Mouse (Mus musculus) 3T3-L1 (cell line): ENCODE measurements around the gene Ndufc1.
"Not testable (repeated sequence)": the region's sequence is repeated elsewhere in the genome, so short reads cannot be mapped to it uniquely, and the experiment has no call there.

Experiments
- DNase-seq: peaks from one replicate; pipeline ENCODE4 v3.0.0-alpha.2; 2015; ENCODE audit warnings: low read depth, low spot score

Ndufc1 gene

DNA sequence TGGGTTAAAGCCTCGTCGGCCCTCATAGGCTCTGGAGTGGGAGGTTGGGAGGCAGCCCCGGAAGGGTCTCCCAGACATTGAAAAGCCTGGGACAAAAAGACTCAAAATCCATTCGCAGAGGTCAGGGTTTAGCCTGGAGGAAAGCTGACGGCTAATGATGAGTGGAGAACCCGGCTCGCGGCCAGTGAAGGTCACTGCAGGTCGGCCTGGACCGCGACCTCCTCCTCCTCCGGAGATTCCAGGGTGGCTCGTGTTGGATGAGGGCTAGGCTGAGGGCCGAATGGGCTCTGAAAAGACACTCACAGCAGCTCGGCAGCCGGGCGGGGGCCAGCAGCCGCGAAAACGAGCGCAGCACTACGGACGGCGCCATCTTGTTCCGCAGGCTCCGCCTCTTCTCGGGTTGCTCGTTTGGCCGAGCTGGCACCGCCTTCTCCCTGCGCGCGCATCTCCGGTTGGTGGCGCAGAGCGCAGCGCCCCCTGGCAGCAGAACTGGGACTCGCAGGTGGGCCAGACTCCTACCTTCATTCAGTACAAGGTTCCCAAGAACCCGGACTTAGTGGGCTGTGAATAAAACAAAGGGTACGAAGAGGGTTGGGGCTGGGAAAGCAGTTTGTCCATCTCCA, at the start of gene Ndufc1:
Ndufc1 (minus strand) TSS at position 428 of the 623 bp plus-strand sequence.
- peak; percentile 96 for DNase-seq

DNA sequence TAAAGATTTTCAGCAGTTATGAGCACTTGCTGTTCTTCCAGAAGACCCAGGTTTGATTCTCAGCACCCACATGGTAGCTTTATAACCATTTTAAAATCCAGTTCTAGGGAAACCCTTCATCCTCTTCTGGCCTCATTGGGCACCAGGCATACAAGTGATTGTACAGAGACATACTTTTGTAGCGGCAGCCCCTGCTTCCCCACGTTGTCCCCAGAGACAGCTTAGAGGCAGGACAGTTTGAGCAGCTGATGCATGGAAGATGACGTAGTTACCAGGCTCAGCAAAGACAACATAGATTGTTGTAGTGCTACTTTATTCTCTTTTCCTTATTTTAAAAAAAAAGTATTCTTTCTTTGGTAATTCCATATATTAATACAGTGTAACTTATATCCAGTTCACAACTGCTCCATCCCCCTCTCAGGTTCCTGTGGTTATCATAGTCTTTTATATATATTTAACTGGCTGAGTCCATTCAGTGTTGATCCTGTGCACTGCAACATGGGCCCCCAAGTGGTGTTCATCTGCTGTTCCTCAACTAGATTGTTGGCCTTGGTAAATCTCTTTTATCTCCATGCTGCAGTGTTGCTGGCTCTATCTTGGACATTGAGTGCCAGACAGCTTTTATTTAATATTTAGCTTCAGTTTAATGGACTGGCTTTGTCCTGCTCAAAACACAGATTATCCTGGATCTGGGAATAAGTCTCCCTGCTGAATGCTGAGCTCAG, 26.2 kb upstream of the Ndufc1 start:
- no peak for DNase-seq

DNA sequence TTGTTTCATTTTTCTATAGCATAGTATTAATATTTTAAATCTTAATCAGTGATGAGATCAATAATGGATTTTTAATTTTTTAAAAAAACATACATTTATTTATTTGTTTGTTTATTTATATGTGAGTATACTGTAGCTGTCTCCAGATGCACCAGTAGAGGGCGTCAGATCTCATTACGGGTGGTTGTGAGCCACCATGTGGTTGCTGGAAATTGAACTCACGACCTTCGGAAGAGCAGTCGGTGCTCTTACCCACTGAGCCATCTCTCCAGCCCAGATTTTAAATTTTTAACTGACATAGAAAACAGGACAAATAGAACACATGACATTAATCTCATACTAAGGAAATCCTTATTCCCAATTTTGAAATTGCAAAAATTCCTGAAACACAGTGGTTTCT, 25.6 kb upstream of the Ndufc1 start:
- DNase-seq, result not testable (repeated sequence)

DNA sequence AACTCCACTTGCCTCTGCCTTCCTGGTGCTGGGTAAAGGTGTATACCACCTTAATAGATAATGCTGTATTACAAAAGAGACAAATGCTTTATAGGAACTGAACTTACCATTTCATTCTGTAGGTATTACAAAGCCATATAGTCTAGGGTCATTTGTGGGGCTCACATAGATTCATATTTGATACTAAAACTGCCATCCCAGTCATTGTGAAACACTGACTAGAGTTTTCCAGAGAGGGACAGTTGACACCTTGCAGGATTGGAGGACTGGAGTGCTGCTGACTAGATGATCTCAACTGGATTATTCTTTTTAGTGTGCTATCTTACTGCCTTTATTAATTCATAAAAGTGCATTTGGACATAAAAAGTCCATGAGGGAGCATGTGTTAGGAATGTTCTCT, 16.6 kb upstream of the Ndufc1 start:
- DNase-seq, result no peak

DNA sequence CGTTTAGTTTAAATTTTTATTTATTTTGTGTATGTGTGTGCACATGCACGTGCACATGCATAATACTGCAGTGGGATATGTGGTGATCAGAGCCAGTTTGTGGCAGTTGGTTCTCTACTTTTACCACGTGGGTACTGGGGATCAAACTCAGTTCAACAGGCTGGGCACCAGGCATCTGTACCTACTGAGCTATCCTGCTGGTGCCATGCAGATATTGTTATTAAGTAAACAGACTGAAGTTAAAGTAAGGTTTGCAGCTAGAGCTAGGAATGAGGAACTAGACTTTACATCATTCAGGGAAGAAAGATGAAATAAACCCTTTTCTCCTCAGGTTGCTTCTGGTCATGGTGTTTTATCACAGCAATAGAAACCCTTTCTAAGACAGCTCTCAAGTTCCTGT, 13.1 kb upstream of the Ndufc1 start:
- DNase-seq, result no peak

DNA sequence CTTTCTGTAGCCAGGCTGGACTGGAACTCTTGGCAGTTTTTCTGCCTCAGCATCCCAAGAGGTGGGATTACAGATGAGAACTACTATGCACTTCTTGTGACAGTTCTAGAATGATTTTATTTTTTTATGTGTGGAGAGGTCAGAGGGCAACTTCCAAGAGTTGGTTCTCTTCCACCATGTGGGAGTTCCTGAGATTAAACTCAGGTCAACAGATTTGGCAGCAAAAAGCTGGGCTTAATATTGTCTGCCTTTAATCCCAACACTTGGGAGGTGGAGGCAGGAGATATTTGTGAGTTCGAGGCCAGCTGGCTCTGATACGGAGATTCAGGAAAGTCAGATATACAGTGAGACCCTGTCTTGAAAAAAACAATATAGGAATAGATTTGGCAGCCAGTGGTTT, 9.2 kb upstream of the Ndufc1 start:
- DNase-seq, result peak; percentile 21

DNA sequence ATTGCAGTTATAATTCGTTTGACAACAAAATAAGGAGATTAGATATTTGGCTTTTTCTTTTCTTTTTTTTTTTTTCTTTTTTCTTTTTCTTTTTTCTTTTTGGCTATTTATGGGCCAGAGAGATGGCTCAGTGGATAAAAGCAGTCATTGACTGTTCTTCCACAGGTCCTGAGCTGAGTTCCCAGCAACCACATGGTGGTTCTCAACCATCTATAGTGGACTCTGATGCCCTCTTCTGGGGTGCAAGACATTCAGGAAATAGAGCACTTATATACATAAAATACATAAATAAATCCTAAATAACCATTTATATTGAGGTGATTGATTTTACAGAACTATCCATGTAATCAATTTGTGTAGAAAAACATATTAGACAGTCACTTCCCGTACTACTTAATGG, 8.7 kb upstream of the Ndufc1 start:
- DNase-seq, result peak; percentile 62

DNA sequence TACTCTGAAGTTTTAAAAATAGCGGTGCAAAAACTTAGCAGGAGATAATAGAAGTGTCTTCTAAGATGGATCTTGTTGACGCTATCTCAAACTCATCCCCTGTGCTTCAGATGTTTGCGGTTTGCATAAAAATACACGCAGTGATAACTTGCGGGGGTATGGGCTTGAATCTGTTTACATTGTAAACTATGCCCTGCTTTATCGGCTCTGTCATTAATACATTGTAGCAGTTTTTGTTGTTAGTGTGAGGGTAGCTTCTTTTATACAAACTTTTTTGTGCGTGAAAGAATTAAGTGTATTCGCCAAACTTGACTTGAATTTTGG, 8.3 kb upstream of the Ndufc1 start:
- no peak for DNase-seq

DNA sequence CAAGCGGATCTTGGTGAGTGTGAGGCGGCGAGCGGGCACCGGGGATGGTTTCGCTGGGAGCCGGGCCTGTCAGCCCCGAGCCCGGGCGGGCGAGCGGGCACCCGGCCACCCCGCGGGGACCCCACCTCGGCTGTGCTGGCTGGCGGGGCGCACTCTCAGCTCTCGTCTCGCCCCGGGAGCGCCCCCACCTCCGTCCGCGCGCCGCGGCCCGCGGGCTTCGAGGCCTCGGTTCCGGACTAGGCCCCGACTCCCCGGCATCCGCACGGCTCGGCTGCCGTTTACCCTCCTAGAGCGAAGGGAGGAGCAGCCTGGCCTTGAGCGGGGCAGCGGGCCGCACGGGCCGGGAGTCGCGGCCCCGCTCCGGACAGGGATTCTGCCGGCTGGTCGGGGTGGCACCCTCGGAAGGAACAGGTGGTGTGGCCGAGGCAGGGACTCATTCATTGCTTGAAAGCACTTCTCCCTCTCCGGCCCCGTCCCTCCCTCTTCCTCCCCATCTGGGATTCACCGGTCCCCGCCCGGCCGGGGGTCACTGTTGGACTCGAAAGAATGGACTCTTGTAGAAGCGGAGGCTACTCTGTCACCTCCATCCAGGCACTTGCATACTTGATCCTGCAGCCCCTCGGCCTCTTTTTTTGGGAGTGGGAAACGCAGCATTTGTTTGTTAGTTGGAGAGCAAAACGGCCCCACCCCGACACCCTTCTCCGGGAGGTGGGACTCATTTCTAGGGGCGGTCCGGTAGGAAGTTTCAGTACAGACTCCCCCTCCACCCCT, 7.8 kb upstream of the Ndufc1 start:
- DNase-seq, result peak; percentile 56

DNA sequence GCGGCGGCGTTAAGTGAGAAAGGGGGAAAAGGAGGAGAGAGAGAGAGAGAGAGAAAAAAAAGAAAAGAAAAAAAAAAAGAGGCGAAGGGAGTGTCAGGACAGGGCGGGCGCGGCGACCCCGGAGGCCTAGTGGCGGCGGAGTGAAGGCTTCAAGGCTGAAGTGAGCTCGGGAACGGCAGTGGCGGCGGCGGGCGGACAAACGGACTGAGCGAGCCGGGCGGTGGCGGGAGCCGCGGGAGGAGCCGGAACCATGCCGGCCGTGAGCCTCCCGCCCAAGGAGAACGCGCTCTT, 7.2 kb upstream of the Ndufc1 start:
- no peak for DNase-seq

DNA sequence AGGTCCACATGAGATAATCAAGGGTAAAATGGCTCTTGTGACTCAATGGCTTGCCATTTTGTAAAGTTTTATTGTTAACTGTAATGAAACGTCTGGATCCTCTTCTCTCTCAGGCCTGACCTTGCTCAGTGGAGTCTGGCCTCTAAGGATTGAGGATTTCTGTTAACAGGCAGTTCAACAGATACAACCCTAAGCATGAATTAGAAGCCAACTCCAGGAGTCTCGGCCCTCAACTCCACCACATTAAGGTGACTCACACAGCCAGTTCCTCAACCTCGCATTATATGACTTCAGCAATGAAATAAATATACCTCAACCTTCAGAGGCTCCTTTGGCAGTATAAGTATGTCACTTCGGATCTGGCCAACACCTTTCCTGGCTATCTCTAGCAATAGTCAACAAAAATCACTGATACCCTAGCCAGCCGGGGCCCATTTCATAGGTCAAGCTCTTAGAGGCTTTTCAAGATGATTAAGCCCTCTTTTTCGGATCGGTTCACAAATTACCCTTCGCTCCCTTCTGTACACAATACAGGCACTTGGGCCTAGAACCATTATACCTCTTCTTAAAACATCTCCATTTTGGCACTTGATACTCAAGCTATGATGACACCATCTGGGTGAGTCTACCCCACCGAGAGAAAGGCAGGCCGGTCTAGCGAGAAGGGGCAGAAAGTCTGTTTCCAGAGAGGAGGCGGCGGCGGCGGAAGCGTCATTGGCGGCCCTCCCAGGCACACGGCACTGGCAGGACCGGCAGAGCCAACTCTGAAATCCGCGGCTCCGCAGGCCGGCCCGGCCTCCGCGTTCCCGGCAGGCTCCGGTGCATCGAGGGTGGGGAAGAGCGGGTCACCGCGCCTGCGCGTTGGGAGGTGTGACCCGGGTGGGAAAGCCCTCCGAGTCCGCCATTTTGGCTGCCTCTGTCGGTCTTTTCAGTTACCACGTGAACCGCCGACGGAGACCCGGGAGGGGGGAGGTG, 6.6 kb upstream of the Ndufc1 start, which contains the start of gene Naa15:
Naa15 (plus strand) TSS at position 51 of the 975 bp plus-strand sequence.
- DNase-seq, result peak; percentile 94

DNA sequence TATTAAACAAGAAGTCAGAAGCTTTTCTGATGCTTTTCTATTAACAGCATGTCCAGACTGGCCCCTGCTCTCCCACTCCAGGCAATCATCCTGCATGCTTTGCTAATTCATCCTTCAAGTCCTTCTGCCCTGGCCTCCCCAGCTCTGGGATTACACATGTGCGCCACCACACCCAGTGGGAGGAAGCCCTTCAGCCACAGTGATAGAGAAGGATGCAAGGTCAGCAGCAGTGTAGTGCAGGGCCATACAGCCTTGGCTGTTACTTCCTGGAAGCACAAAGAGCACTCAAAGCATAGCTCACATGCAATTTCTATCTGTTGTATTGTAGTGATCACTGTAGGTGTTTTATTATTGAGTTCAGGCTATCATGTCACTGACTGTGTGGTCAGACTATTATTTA, 4.5 kb upstream of the Ndufc1 start:
- no peak for DNase-seq

DNA sequence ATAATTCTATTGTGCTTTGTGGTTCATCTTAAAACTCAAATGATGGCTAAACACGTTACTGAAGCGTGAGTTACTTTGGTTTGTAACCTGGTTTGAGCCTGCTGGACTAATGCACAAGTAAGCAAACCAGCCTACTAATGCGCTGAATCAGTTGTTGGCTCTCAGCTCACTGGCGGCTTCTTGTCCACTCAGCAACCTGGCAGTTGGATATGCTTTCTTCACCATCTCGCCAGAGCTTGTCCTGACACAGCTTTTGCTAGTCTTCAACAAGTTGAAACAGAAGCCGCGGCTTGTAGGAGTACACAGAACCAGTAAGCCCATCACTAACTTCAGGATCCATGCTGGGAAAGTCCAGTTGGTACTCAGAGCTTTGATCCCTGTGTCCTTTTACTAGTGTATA, 3.7 kb upstream of the Ndufc1 start:
- no peak for DNase-seq

DNA sequence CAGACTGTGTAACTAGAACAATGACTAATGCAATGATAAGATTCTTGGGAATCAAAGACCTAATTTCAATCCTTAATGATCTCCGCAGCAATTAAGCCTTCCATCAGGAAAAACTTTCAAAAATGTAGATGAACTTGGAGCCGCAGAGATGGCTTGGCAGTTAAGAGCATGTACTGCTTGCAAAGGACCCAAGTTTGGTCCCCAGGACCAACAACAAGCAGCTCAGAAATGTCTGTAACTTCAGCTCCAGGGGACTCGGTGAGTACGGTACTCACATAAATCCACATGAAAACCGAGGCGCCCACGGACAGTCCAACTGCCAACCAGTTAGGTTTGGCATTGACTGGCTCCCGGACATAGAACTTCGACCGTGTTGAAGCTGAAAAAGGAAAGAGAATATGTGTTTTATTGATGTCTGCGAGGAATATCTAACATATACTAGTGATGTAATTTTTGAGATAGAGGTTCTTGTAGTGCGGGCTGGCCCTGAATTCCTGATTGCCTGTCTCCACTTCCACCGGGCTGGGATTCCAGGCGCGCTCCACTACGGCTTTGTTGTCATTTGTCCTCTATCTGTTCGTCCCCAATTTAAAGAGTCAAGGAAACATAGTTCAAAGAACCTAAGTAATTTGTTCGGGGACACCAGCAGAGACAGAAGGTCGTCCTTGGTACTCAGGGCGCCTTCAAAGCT, 773 bp downstream of the Ndufc1 start:
- peak; percentile 37 for DNase-seq

DNA sequence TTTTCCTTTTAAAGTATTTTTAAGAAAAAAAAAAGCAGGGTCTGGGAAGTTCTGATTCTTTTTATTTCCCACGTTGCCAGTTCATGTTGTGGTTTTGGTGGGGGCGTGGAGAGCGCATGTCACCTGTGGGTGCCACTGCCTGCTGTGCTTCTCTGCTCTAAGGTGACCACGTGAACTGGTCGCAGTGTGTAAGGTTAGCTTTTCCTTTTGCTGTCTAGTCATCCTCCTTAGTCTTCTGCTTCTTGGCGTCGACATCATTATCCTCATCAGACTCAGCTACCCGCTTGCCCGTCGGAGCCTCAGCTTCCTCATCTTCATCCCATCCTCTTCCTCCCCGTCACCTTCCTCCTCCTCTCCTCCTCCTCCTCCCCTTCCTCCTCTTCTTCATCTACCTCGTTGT, 6.2 kb downstream of the Ndufc1 start:
- no peak for DNase-seq

DNA sequence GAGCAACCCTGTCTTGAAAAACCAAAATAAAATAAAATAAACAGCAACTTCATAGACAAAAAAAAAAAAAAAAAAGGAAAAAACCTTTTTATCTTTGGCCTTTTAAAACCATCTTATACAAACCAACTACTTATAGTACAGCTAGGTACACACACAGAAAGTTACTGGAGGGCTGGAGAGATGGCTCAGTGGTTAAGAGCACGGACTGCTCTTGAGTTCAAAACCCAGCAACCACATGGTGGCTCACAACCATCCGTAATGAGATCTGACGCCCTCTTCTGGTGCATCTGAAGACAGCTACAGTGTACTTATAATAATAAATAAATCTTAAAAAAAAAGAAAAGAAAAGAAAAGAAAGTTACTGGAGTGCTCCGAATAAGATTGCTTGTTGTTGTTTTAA, 6.7 kb downstream of the Ndufc1 start:
- DNase-seq, result not testable (repeated sequence)

DNA sequence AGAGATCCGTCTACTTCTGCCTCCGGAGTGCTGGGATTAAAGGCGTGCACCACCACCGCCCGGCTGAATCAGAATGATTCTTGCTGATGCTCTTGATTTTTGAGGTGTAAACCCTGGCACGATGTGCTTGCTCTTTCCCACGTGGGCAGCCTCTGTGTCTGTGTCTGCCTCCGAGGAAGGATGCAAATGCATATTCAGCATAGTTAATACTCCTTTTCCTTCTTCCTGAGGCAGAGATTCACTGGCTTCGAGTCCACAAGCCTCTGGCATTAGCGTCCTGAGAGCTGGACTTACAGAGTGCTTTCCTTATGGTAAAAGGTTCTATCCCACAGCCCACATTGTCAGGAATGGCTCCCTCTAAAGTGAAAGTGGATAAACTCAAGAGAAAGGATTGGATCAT, 8.1 kb downstream of the Ndufc1 start:
- DNase-seq, result no peak

DNA sequence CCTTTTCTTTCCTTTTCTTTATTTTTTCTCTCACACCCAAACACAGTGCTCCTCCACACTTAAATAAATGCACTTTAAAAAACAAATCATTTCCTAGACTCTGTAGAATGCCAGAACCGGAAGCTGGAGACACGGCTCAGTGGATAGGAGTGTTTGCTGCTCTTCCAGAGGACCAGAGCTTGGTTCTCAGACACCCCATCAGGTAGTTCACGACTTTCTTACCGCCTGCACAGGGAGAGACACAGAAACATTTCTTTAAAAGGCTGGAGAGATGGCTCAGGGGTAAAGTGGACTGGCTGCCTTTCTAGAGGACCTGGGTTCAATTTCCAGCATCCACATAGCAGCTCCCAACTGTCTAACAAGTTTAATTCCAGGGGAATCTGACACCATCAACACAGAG, 9.3 kb downstream of the Ndufc1 start:
- DNase-seq, result no peak

DNA sequence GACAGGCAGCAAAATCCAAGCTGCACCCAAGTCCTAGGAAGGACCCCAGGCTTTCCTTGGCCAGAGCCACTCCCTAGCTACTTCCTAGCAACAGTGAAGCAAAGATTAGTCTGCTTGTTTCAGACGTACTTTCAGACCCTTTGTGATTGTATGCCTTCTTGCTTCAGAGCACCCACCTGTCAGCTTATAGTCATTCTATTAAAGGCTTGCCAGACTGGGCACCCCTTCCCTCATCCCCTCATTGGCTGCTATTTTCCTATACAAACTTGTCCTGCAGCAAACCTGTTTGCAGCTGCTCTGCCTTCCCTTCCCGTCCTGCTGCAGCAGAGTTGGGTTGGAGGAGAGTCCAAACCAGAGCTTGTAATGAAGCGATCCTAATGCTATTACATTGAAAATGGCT, 10.1 kb downstream of the Ndufc1 start:
- no peak for DNase-seq

DNA sequence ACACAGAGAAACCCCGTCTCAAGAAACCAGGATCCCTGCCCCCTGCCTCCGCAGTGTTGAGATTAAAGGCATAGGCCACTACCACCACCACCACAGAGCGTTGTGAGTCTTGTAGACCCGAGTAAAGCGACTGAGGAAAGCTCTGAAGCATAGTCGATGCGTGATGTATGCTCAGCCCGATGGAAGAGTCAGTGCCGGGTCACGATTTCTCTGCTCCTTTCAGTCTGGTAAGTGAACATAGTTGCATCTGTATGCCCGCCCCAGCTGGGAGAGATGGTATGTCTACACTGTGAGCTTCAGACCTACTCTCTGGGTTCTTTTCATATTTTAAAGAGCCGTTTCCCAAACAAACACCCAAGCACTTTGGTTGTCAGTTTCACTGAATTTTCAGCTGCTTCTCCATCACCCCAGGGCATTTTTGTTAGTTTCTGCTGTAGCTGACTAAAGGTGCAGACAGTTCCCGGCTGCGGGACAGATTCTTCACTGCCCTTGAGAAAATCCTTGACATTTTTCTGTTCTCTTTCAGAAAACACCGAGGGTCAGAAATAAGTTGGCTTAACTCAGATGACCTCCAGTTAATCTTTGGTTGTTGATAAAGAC, 11.0 kb downstream of the Ndufc1 start:
- no peak for DNase-seq
